In the genomic region with DNA sequence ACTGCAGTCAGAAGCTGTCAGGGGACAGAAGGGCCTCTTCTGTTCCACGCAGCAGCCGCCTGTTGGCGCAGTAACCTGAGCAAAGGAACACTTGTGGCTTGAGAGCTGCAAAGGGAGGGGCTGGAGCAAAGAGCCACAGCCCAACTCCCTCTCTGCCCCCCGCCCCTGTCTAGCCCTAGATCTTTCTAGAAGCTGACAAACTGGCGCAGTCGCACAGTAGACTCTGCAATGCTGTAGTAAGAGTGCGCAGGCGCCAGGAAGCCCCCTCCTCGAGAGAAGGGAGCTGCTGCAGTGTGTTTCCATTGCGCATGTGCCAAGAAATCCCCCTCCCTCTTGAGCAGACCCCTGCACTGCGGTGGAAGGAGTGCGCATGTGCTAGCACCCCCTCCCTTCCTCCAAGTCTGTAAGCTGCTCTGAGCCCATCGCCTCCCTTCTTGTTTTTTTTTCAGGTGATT, we compare ENCODE assay signal across 8 mouse cellular contexts.
DNase-seq lines count a peak whose midpoint lies in the region; ATAC-seq lines count a peak whose summit lies in the region.

No protein-coding gene starts in this region.

- ATAC-seq in hindbrain, embryonic 13.5 days (ENCODE audit: low FRiP score): peak; percentile 94
- ATAC-seq in midbrain, embryonic 13.5 days: peak; percentile 96
- ATAC-seq in erythroid progenitor cell, adult 5-6 weeks (replicated peaks; ENCODE audit: low FRiP score, poor library complexity, severe bottlenecking): no peak

- no peaks in the 10 kb centered on the region; the same call in 1 of the 2 replicates for H3K9me3 ChIP-seq in hindbrain, embryonic 13.5 days
- H3K9me3 ChIP-seq in midbrain, embryonic 13.5 days: no peaks in the 10 kb centered on the region

- H3K4me3 ChIP-seq in hindbrain, embryonic 13.5 days: 0 out of 2 replicates have a peak overlapping the region, but pooled peaks have one; percentile 2
- H3K4me3 ChIP-seq in midbrain, embryonic 13.5 days (replicated peaks): peak overlapping the region; percentile 20; the same call in 1 of the 2 replicates

- DNase-seq in gastrocnemius, postnatal 25 days: peak; percentile 4
- DNase-seq in gastrocnemius, postnatal 14 days: no peak
- DNase-seq in right cerebral cortex, postnatal 14 days: peak; percentile 60
- no peak for DNase-seq in right cerebral cortex, adult 2 months (ENCODE audit: low spot score in 2 of 2)
- no peak for DNase-seq in thymus, adult 18-20 months

- H3K36me3 ChIP-seq in hindbrain, embryonic 13.5 days: no peaks in the 10 kb centered on the region
- H3K36me3 ChIP-seq in midbrain, embryonic 13.5 days: no peaks in the 10 kb centered on the region

- H3K27me3 ChIP-seq in hindbrain, embryonic 13.5 days: no peaks in the 10 kb centered on the region
- no peaks in the 10 kb centered on the region for H3K27me3 ChIP-seq in midbrain, embryonic 13.5 days

- H3K9ac ChIP-seq in hindbrain, embryonic 13.5 days: 0 out of 2 replicates have a peak overlapping the region, but pooled peaks have one; percentile 9
- peak overlapping the region; percentile 41; the same call in 1 of the 2 replicates for H3K9ac ChIP-seq in midbrain, embryonic 13.5 days (replicated peaks)

- H3K27ac ChIP-seq in hindbrain, embryonic 13.5 days: peak overlapping the region; percentile 70
- peak overlapping the region; percentile 69 for H3K27ac ChIP-seq in midbrain, embryonic 13.5 days

- H3K4me1 ChIP-seq in hindbrain, embryonic 13.5 days (replicated peaks): peaks cover 10% of the 10 kb centered on the region; the same call in 1 of the 2 replicates
- H3K4me1 ChIP-seq in midbrain, embryonic 13.5 days (replicated peaks): peaks cover 22% of the 10 kb centered on the region

- intact Hi-C loops in gastrocnemius, postnatal 14 days (cut with DNase I; ENCODE audit: low total_unique reads): loop anchor here (10.0 kb wide), 1 partner anchor 154 kb away; no protein-coding TSS in a partner anchor

- WGBS in hindbrain, embryonic 13.5 days: 22% methylated on average over 13 of the region's 13 CpGs
- WGBS in midbrain, embryonic 13.5 days: 16% methylated on average over 13 of the region's 13 CpGs

- H3K4me2 ChIP-seq in hindbrain, embryonic 13.5 days: peak overlapping the region; percentile 42
- H3K4me2 ChIP-seq in midbrain, embryonic 13.5 days (replicated peaks): peak overlapping the region; percentile 44

Comparison
In these comparisons a context has a peak if more than half of its experiments do, and no peak if none do; other contexts are left out.
1. DNase-seq: peak in gastrocnemius, postnatal 25 days (single experiment) and right cerebral cortex, postnatal 14 days (single experiment); none in gastrocnemius, postnatal 14 days (single experiment), right cerebral cortex, adult 2 months (0 of 2) and thymus, adult 18-20 months (0 of 2).